Mouse (Mus musculus) forebrain, embryonic 11.5 days (tissue): ENCODE data around the gene Tmem150c. TPM values are rescaled to one million over a fixed set of nuclear protein-coding genes. Genes with fewer than 3 reads are reported as not detected.

Source experiments
- ATAC-seq: fragments of 200-750 bp; cut with Nextera tagmentation; replicated peaks from 2 replicates; pipeline ENCODE4 v1.8.0; 2017; ENCODE audit warnings: moderate TSS enrichment; ENCODE audit not compliant: low FRiP score
- DNase-seq: peaks from one replicate; pipeline ENCODE4 v3.0.0-alpha.2; 2017; ENCODE audit warnings: low spot score
- H3K27ac ChIP-seq: fragments of 300-500 bp; sonication (generic); 2 replicates; pipeline ENCODE4 v1.5.1; 2014; ENCODE audit warnings: low read depth, low read length
- H3K27me3 ChIP-seq: fragments of 300-500 bp; sonication (generic); 2 replicates; pipeline ENCODE4 v1.6.1; 2014; ENCODE audit warnings: mild to moderate bottlenecking, low read length, mixed read lengths; ENCODE audit not compliant: control insufficient read depth, insufficient read depth
- H3K36me3 ChIP-seq: fragments of 300-500 bp; sonication (generic); 2 replicates; pipeline ENCODE4 v1.6.1; 2014; ENCODE audit warnings: mild to moderate bottlenecking, low read length, moderate library complexity, mixed read lengths; ENCODE audit not compliant: control insufficient read depth, insufficient read depth
- H3K4me1 ChIP-seq: fragments of 300-500 bp; sonication (generic); replicated peaks from 2 replicates; pipeline ENCODE4 v1.6.1; 2014; ENCODE audit warnings: low read length, mixed read lengths; ENCODE audit not compliant: control insufficient read depth, insufficient read depth
- H3K4me2 ChIP-seq: fragments of 300-500 bp; sonication (generic); 2 replicates; pipeline ENCODE4 v1.6.1; 2014; ENCODE audit warnings: low read depth, mild to moderate bottlenecking, low read length, moderate library complexity, mixed read lengths; ENCODE audit not compliant: severe bottlenecking
- H3K4me3 ChIP-seq: fragments of 300-500 bp; sonication (generic); 2 replicates; pipeline ENCODE4 v1.5.1; 2014; ENCODE audit warnings: low read depth, low read length
- H3K9ac ChIP-seq: fragments of 300-500 bp; sonication (generic); 2 replicates; pipeline ENCODE4 v1.6.1; 2014; ENCODE audit warnings: low read length
- H3K9me3 ChIP-seq: fragments of 300-500 bp; sonication (generic); 2 replicates; pipeline ENCODE4 v1.6.1; 2016; ENCODE audit warnings: low read length, mixed read lengths; ENCODE audit not compliant: control insufficient read depth
- WGBS: fragments of 180-500 bp; shearing (Covaris S2); extraction: QIAGEN DNeasy Blood & Tissue Kit; methylation state at CpG from one replicate; pipeline ENCODE4 v1.1.7; 2014; 5-methylcytosine and 5-hydroxymethylcytosine counted together
- polyA plus RNA-seq: library from polyadenylated mRNA; unstranded; fragments of >200 nt; fragmentation: Nextera tagmentation; extraction: Ambion mirVana; gene quantifications from 2 replicates; pipeline ENCODE4 v1.2.1, GENCODE M21; 2014

The Tmem150c gene
- polyA plus RNA-seq, 1 experiment from 2014 or later: 2.4 TPM

DNA sequence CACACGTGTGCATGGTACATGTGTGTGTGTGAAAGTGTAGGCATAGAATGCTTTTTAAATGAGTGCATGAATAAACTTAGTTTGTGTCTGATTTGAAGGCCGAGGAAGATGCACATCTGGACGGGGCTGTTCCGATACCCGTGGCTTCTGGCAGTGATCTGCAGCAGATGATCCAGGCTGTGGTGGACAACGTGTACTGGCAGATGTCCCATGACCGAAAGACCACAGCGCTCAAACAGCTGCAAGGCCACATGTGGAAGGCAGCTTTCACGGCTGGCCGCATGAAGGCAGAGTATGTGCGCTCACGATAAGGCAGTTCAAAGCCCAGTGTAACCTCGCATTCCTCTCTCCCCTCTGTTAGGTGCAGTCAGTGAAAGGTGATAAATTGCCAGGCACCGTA lies 98.7 kb downstream of the Tmem150c start:
- WGBS: 98% methylated on average over 14 of the region's 14 CpGs
- Histone ChIP-seq H3K36me3 (peaks cover 12% of the 10 kb centered on the region), H3K4me1 (peaks cover 4% of the 10 kb centered on the region), H3K4me2 (no peak overlapping the region), H3K4me3 (no peak overlapping the region), H3K9me3 (no peaks in the 10 kb centered on the region), H3K27ac (no peak overlapping the region), H3K27me3 (no peaks in the 10 kb centered on the region), H3K9ac (no peak overlapping the region)
- ATAC-seq (no peak), DNase-seq (no peak)

DNA sequence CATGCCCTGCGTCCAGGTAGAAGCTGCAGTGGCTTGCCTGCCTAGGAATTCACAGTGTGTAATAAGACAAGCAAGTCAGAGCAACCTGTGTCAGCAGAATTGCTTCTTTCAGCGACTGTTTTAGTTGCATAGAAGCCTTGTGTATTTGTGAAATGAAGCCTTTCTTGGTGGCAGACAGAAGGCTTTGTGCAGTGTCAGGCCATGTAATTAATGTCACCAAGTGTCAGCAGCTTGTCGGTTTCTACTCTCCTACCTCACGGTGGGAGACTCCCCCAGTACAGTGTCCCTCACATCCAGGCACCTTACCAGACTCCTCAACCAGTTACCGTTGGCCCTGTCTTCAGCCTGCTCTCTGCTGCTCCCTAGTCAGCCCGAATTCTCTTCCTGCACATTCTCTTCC lies 100.3 kb downstream of the Tmem150c start:
- no peak for DNase-seq
- 0 out of 2 replicates have a peak overlapping the region, but pooled peaks have one; percentile 27 for H3K27ac ChIP-seq
- no peaks in the 10 kb centered on the region for H3K27me3 ChIP-seq
- no peak for ATAC-seq
- H3K4me1 ChIP-seq: peaks cover 4% of the 10 kb centered on the region
- H3K9ac ChIP-seq: no peak overlapping the region
- H3K4me2 ChIP-seq: no peak overlapping the region
- WGBS: 63% methylated on average over 6 of the region's 6 CpGs
- peaks cover 12% of the 10 kb centered on the region for H3K36me3 ChIP-seq
- no peaks in the 10 kb centered on the region for H3K9me3 ChIP-seq
- H3K4me3 ChIP-seq: no peak overlapping the region

DNA sequence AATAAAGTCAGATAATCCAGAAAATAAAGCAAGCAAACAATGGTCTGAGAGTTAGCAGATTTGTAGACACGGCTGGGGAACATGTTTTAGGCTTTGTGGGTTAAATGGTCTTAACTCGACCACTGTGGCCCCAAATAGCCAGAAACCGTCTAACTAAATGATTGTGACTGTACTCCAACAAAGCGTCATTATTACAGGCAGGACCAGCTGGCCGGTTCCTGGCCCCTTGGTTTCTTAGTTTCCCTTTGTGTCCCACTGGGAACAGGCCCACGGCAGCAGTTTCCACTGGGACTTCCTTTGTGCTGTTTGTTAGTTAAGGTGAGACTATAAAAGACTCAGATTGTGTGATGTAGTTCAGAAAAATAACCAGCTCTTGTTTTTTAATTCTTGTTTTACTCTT lies 100.9 kb downstream of the Tmem150c start:
- ATAC-seq (no peak), DNase-seq (no peak)
- Histone ChIP-seq H3K4me3 (no peak overlapping the region), H3K27ac (peak overlapping the region; percentile 27; the same call in 1 of the 2 replicates), H3K36me3 (peaks cover 12% of the 10 kb centered on the region), H3K4me2 (no peak overlapping the region), H3K9me3 (no peaks in the 10 kb centered on the region), H3K27me3 (no peaks in the 10 kb centered on the region), H3K9ac (no peak overlapping the region), H3K4me1 (peaks cover 4% of the 10 kb centered on the region)
- 58% methylated on average over 6 of the region's 6 CpGs for WGBS

DNA sequence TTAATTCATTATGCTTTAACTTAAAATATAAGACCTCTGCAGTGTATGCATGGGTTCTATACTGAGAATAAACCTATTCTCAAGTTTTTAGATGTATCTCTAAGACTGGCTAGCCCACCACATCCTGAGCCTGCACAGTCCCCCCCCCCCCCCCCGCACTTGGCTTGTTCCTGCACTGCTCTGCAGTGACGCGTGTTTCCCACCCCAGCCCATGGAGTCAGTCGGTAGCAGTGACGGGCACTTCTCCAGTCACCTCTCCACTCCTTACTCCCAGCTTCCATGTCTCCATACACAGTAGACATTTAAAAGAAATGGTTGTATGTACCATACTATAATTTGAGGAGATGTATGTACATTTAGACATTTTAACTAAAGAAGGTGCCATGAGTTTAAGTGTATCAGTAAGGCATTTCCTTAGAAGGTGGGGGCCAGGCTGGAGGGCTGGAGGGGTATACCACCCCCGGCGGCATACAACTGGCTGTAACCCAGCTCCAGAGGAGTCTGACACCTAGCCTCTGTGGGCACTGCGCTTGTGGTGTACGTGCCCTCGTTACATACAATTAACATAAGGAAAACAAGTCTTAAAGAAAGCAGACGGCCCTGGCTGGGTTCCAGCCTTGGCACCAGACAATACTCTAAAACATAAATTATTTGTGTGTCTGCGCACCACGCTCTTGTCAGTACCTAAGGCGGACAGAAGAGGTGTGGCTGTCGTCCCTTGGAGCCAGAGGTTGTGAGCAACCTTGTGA lies 102.0 kb downstream of the Tmem150c start:
- Histone ChIP-seq H3K36me3 (peaks cover 12% of the 10 kb centered on the region), H3K4me1 (peaks cover 4% of the 10 kb centered on the region), H3K27me3 (no peaks in the 10 kb centered on the region), H3K9ac (no peak overlapping the region), H3K9me3 (no peaks in the 10 kb centered on the region), H3K4me3 (no peak overlapping the region), H3K4me2 (no peak overlapping the region), H3K27ac (no peak overlapping the region)
- DNase-seq (no peak), ATAC-seq (no peak)
- WGBS: 88% methylated on average over 10 of the region's 15 CpGs

DNA sequence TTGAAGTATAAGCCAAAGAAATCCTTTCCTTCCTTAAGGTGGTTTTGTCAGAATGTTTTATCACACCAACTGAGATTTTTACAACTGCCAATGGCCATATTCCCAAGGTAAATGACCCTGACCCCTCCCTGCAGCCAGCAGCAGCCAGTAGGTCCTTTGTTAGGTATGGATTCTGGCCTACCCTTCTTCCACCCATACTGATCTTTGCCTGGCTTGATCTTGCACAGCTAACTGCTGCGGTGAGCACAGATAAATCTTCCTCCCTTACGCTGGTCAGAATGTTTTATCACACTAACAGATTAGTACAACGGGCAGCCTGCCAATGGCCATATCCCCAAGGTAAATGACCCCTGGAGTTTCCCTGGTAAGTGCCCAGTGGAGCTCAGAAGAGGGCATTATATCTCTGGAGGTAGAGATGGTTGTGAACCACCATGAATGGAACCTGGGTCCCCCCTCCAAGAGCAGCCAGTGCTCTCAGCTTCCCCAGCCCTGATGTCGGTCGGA lies 103.7 kb downstream of the Tmem150c start:
- ATAC-seq (no peak), DNase-seq (no peak)
- WGBS: 90% methylated on average over 5 of the region's 5 CpGs
- Histone ChIP-seq H3K4me1 (peaks cover 4% of the 10 kb centered on the region), H3K27ac (no peak overlapping the region), H3K9me3 (no peaks in the 10 kb centered on the region; the same call in 1 of the 2 replicates), H3K27me3 (no peaks in the 10 kb centered on the region), H3K4me3 (no peak overlapping the region), H3K4me2 (no peak overlapping the region), H3K36me3 (peaks cover 1% of the 10 kb centered on the region), H3K9ac (no peak overlapping the region)

DNA sequence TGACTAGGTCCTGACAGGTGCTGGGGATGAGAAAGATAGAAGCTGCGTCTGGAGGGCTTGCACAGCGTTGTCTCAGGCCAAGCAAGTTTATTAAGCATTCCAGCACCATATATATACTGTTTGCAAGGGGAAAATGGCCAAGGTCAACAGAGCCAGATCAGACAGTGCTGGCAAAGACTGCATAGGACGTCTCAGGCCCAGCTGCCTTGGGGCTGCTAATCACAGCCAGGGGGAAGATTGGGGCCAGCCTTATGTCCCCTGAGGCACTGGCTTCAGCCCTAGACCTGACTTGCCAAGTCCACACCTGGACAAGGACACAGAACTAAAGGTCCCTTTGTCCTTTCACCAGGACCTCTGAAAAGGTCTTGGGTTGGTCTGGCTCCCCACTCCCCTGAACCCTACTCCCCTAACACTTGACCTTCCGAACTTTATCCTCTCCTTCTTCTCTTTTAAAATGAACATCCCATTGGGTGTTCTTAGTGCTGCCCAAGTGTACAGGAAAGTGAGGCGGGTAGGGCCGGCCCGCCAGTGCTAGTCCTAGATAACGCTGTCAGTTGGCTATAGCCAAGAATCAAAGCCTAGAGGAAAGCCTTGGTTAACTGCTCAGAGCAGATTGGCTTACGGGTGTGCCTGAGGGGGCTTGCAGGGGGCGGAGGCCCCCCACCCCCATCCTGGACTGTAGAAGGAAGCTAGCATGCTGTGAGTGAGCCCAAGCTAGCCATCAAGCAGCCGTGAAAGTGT lies 104.6 kb downstream of the Tmem150c start:
- H3K4me2 ChIP-seq: no peak overlapping the region
- H3K9ac ChIP-seq: no peak overlapping the region
- DNase-seq: no peak
- 84% methylated on average over 11 of the region's 11 CpGs for WGBS
- ATAC-seq: no peak
- no peaks in the 10 kb centered on the region for H3K36me3 ChIP-seq
- no peak overlapping the region for H3K27ac ChIP-seq
- H3K4me3 ChIP-seq: no peak overlapping the region
- peaks cover 4% of the 10 kb centered on the region for H3K4me1 ChIP-seq
- H3K27me3 ChIP-seq: no peaks in the 10 kb centered on the region
- H3K9me3 ChIP-seq: no peaks in the 10 kb centered on the region; the same call in 1 of the 2 replicates

DNA sequence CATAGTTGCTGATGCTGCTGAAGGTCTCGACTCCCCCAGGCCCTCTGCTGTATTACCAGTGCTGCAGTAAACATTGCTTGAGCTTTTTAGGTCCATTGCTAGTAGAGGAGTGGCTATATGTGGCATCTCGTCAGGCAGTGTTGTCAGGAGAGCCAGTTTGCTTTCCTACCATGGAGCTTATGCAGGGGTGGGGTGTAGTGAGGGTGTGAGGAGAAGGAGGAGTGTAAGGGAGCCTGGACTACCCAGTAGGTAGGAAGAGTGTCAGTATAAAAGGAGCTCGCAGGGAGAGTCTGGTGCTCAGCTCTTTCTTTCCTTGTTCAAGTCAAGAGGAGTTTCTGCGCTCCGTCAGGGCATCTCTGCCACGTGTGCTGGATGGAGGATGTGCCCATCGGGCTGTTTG lies 106.9 kb downstream of the Tmem150c start:
- H3K27ac ChIP-seq: no peak overlapping the region
- H3K4me1 ChIP-seq: peaks cover 6% of the 10 kb centered on the region; the same call in 1 of the 2 replicates
- no peak overlapping the region for H3K4me3 ChIP-seq
- H3K9me3 ChIP-seq: no peaks in the 10 kb centered on the region; the same call in 1 of the 2 replicates
- ATAC-seq (no peak), DNase-seq (no peak)
- H3K27me3 ChIP-seq: no peaks in the 10 kb centered on the region
- no peak overlapping the region for H3K4me2 ChIP-seq
- no peaks in the 10 kb centered on the region for H3K36me3 ChIP-seq
- WGBS: 87% methylated on average over 7 of the region's 7 CpGs
- no peak overlapping the region for H3K9ac ChIP-seq

DNA sequence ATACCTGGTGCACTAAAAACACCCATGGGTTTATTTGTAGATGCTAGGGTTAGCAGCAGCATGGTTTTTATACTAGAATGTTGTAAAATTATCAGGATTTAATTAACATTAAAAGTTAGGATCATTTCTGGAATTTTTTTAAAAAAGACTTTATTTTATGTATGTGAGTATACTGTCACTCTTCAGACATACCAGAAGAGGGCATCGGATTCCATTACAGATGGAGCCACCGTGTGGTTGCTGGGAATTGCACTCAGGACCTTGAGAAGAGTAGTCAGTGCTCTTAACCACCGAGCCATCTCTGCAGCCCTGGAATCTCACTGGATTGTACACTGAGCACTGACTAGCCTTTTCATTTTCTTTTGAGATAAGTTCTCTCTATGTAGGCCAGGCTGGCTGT lies 109.7 kb downstream of the Tmem150c start:
- no peaks in the 10 kb centered on the region for H3K27me3 ChIP-seq
- no peaks in the 10 kb centered on the region; the same call in 1 of the 2 replicates for H3K9me3 ChIP-seq
- no peak overlapping the region for H3K4me2 ChIP-seq
- WGBS: 91% methylated on average over 3 of the region's 3 CpGs
- H3K4me1 ChIP-seq: peaks cover 14% of the 10 kb centered on the region
- H3K4me3 ChIP-seq: no peak overlapping the region
- ATAC-seq (no peak), DNase-seq (no peak)
- H3K9ac ChIP-seq: no peak overlapping the region
- H3K36me3 ChIP-seq: no peaks in the 10 kb centered on the region
- H3K27ac ChIP-seq: no peak overlapping the region
